Mouse (Mus musculus): ENCODE data around the gene Suds3. TPM values are rescaled to one million over a fixed set of nuclear protein-coding genes. Genes with fewer than 3 reads are reported as not detected.

Suds3 gene
- polyA plus RNA-seq (2016; fragmentation: Nextera tagmentation; extraction: Ambion mirVana) = 106 and 111 TPM in 2 replicates

GRCm38 (mm10) chr5:117115836-117116366, at the start of gene Suds3:
Gene Suds3 (minus strand): TSS chr5:117116113.
- H3K27ac ChIP-seq = peak within 1 kb of the TSS; percentile 70
- peak within 1 kb of the TSS; percentile 95 for H3K4me3 ChIP-seq (replicated peaks)
- peak within 1 kb of the TSS; percentile 85 for H3K9ac ChIP-seq (replicated peaks)
- H3K4me2 ChIP-seq = peak within 1 kb of the TSS; percentile 94
- H3K9me3 ChIP-seq = 0 out of 2 replicates have a peak, but pooled peaks cover 2% of the 10 kb centered on the region
- 1% methylated on average over 59 of the region's 59 CpGs for WGBS
- peaks cover 30% of the 10 kb centered on the region for H3K36me3 ChIP-seq
- peak; percentile 50; the same call in 1 of the 2 replicates for ATAC-seq (ENCODE audit: insufficient number of reproducible peaks, insufficient read depth, low FRiP score, low TSS enrichment, low read depth)
- H3K27me3 ChIP-seq = peaks cover 6% of the 10 kb centered on the region
- peaks cover 16% of the 10 kb centered on the region for H3K4me1 ChIP-seq (replicated peaks)

GRCm38 (mm10) chr5:117164923-117165322, 49.0 kb upstream of the Suds3 start:
- H3K27ac ChIP-seq = no peak overlapping the region
- peaks cover 10% of the 10 kb centered on the region for H3K4me1 ChIP-seq (replicated peaks)
- no peak for ATAC-seq (ENCODE audit: insufficient number of reproducible peaks, insufficient read depth, low FRiP score, low TSS enrichment, low read depth)
- H3K36me3 ChIP-seq = no peaks in the 10 kb centered on the region
- no peak overlapping the region for H3K9ac ChIP-seq (replicated peaks)
- 87% methylated on average over 2 of the region's 2 CpGs for WGBS
- H3K27me3 ChIP-seq = no peaks in the 10 kb centered on the region
- H3K9me3 ChIP-seq = no peaks in the 10 kb centered on the region
- no peak overlapping the region for H3K4me3 ChIP-seq (replicated peaks)
- no peak overlapping the region for H3K4me2 ChIP-seq

- no peaks in the 10 kb centered on the region for H3K9me3 ChIP-seq
- no peak overlapping the region for H3K4me2 ChIP-seq
- H3K4me1 ChIP-seq (replicated peaks) = peaks cover 13% of the 10 kb centered on the region
- H3K4me3 ChIP-seq (replicated peaks) = no peak overlapping the region
- ATAC-seq (ENCODE audit: insufficient number of reproducible peaks, insufficient read depth, low FRiP score, low TSS enrichment, low read depth) = no peak
- H3K27ac ChIP-seq = no peak overlapping the region
- H3K27me3 ChIP-seq = no peaks in the 10 kb centered on the region
- no peak overlapping the region for H3K9ac ChIP-seq (replicated peaks)
- 81% methylated on average over 5 of the region's 5 CpGs for WGBS
- H3K36me3 ChIP-seq = no peaks in the 10 kb centered on the region
Measured at GRCm38 (mm10) chr5:117164516-117164915, 48.6 kb upstream of the Suds3 start.

- 94% methylated on average over 13 of the region's 13 CpGs for WGBS
- H3K27ac ChIP-seq = no peak overlapping the region
- H3K9ac ChIP-seq (replicated peaks) = no peak overlapping the region
- no peaks in the 10 kb centered on the region for H3K9me3 ChIP-seq
- ATAC-seq (ENCODE audit: insufficient number of reproducible peaks, insufficient read depth, low FRiP score, low TSS enrichment, low read depth) = no peak
- no peaks in the 10 kb centered on the region for H3K27me3 ChIP-seq
- H3K4me2 ChIP-seq = no peak overlapping the region
- no peaks in the 10 kb centered on the region for H3K36me3 ChIP-seq
- peaks cover 18% of the 10 kb centered on the region for H3K4me1 ChIP-seq (replicated peaks)
- no peak overlapping the region for H3K4me3 ChIP-seq (replicated peaks)
Measured at GRCm38 (mm10) chr5:117163790-117164189, 47.9 kb upstream of the Suds3 start.

GRCm38 (mm10) chr5:117160499-117160898, 44.6 kb upstream of the Suds3 start:
- H3K36me3 ChIP-seq = no peaks in the 10 kb centered on the region
- no peaks in the 10 kb centered on the region for H3K9me3 ChIP-seq
- no peak overlapping the region; the same call in 1 of the 2 replicates for H3K4me2 ChIP-seq
- ATAC-seq (ENCODE audit: insufficient number of reproducible peaks, insufficient read depth, low FRiP score, low TSS enrichment, low read depth) = no peak
- no peak overlapping the region for H3K9ac ChIP-seq (replicated peaks)
- WGBS = 40% methylated on average over 10 of the region's 10 CpGs
- H3K4me3 ChIP-seq (replicated peaks) = no peak overlapping the region
- peaks cover 18% of the 10 kb centered on the region for H3K4me1 ChIP-seq (replicated peaks)
- H3K27ac ChIP-seq = peak overlapping the region; percentile 75
- no peaks in the 10 kb centered on the region for H3K27me3 ChIP-seq

- Histone ChIP-seq H3K9ac (replicated peaks) (no peak overlapping the region), H3K9me3 (no peaks in the 10 kb centered on the region), H3K4me2 (no peak overlapping the region), H3K4me1 (replicated peaks) (peaks cover 18% of the 10 kb centered on the region), H3K27ac (no peak overlapping the region; the same call in 1 of the 2 replicates), H3K36me3 (no peaks in the 10 kb centered on the region), H3K4me3 (replicated peaks) (no peak overlapping the region), H3K27me3 (no peaks in the 10 kb centered on the region)
- ATAC-seq (ENCODE audit: insufficient number of reproducible peaks, insufficient read depth, low FRiP score, low TSS enrichment, low read depth) = no peak
- WGBS = 57% methylated on average over 6 of the region's 6 CpGs
Measured at GRCm38 (mm10) chr5:117159805-117160291, 43.9 kb upstream of the Suds3 start.

- 59% methylated on average over 8 of the region's 8 CpGs for WGBS
- peaks cover 18% of the 10 kb centered on the region for H3K4me1 ChIP-seq (replicated peaks)
Measured at GRCm38 (mm10) chr5:117159326-117159725, 43.4 kb upstream of the Suds3 start.

GRCm38 (mm10) chr5:117158335-117159018, 42.6 kb upstream of the Suds3 start:
- Histone ChIP-seq H3K36me3 (no peaks in the 10 kb centered on the region), H3K4me2 (no peak overlapping the region), H3K27ac (0 out of 2 replicates have a peak overlapping the region, but pooled peaks have one; percentile 12)

More at GRCm38 (mm10) chr5:117159326-117159725, 43.4 kb upstream of the Suds3 start:
- H3K9me3 ChIP-seq = no peaks in the 10 kb centered on the region
- no peaks in the 10 kb centered on the region for H3K27me3 ChIP-seq
- no peak for ATAC-seq (ENCODE audit: insufficient number of reproducible peaks, insufficient read depth, low FRiP score, low TSS enrichment, low read depth)
- H3K36me3 ChIP-seq = no peaks in the 10 kb centered on the region
- H3K9ac ChIP-seq (replicated peaks) = no peak overlapping the region
- no peak overlapping the region for H3K4me3 ChIP-seq (replicated peaks)
- no peak overlapping the region for H3K27ac ChIP-seq
- no peak overlapping the region for H3K4me2 ChIP-seq

GRCm38 (mm10) chr5:117153527-117154091, 37.7 kb upstream of the Suds3 start:
- Histone ChIP-seq H3K4me2 (no peak overlapping the region), H3K4me1 (replicated peaks) (no peaks in the 10 kb centered on the region), H3K36me3 (no peaks in the 10 kb centered on the region), H3K27ac (no peak overlapping the region), H3K9ac (replicated peaks) (no peak overlapping the region), H3K9me3 (peaks cover 5% of the 10 kb centered on the region; the same call in 1 of the 2 replicates), H3K4me3 (replicated peaks) (no peak overlapping the region), H3K27me3 (no peaks in the 10 kb centered on the region)
- ATAC-seq (ENCODE audit: insufficient number of reproducible peaks, insufficient read depth, low FRiP score, low TSS enrichment, low read depth) = no peak
- 61% methylated on average over 15 of the region's 15 CpGs for WGBS

More at GRCm38 (mm10) chr5:117158335-117159018, 42.6 kb upstream of the Suds3 start:
- H3K9ac ChIP-seq (replicated peaks) = no peak overlapping the region
- 77% methylated on average over 7 of the region's 7 CpGs for WGBS
- peaks cover 18% of the 10 kb centered on the region for H3K4me1 ChIP-seq (replicated peaks)
- no peaks in the 10 kb centered on the region for H3K27me3 ChIP-seq
- no peak overlapping the region for H3K4me3 ChIP-seq (replicated peaks)
- ATAC-seq (ENCODE audit: insufficient number of reproducible peaks, insufficient read depth, low FRiP score, low TSS enrichment, low read depth) = no peak
- no peaks in the 10 kb centered on the region for H3K9me3 ChIP-seq

GRCm38 (mm10) chr5:117152944-117153343, 37.0 kb upstream of the Suds3 start:
- Histone ChIP-seq H3K27ac (no peak overlapping the region), H3K4me2 (no peak overlapping the region)
- ATAC-seq (ENCODE audit: insufficient number of reproducible peaks, insufficient read depth, low FRiP score, low TSS enrichment, low read depth) = no peak

GRCm38 (mm10) chr5:117150068-117150467, 34.2 kb upstream of the Suds3 start:
- no peaks in the 10 kb centered on the region for H3K4me1 ChIP-seq (replicated peaks)
- no peak overlapping the region for H3K4me3 ChIP-seq (replicated peaks)
- WGBS = 83% methylated on average over 5 of the region's 5 CpGs
- no peaks in the 10 kb centered on the region for H3K36me3 ChIP-seq
- H3K27ac ChIP-seq = no peak overlapping the region
- no peak overlapping the region for H3K9ac ChIP-seq (replicated peaks)
- peaks cover 10% of the 10 kb centered on the region for H3K9me3 ChIP-seq
- no peak overlapping the region for H3K4me2 ChIP-seq
- no peak for ATAC-seq (ENCODE audit: insufficient number of reproducible peaks, insufficient read depth, low FRiP score, low TSS enrichment, low read depth)
- no peaks in the 10 kb centered on the region for H3K27me3 ChIP-seq

More at GRCm38 (mm10) chr5:117152944-117153343, 37.0 kb upstream of the Suds3 start:
- peaks cover 5% of the 10 kb centered on the region for H3K9me3 ChIP-seq
- no peaks in the 10 kb centered on the region for H3K36me3 ChIP-seq
- H3K4me1 ChIP-seq (replicated peaks) = no peaks in the 10 kb centered on the region
- H3K4me3 ChIP-seq (replicated peaks) = no peak overlapping the region
- no peaks in the 10 kb centered on the region for H3K27me3 ChIP-seq
- no peak overlapping the region for H3K9ac ChIP-seq (replicated peaks)
